Mouse (Mus musculus) MN1 (cell line): Measurements from ENCODE around the gene Hdac7.

Experiments
- DNase-seq: peaks from one replicate; pipeline ENCODE4 v3.0.0-alpha.2; 2016; ENCODE audit warnings: low spot score

Gene Hdac7

GRCm38 (mm10) chr15:97766594-97767279 lies 77.6 kb downstream of the Hdac7 start:
- no peak for DNase-seq

- peak; percentile 59 for DNase-seq
These were observed 78.1 kb downstream of the Hdac7 start for GRCm38 (mm10) chr15:97766194-97766593.

- DNase-seq = no peak
These were observed 79.1 kb downstream of the Hdac7 start for GRCm38 (mm10) chr15:97765090-97765794.

GRCm38 (mm10) chr15:97764532-97764931 lies 79.8 kb downstream of the Hdac7 start:
- no peak for DNase-seq

- DNase-seq = peak; percentile 29
These were observed 80.8 kb downstream of the Hdac7 start for GRCm38 (mm10) chr15:97763256-97764049.

- DNase-seq = no peak
These were observed 81.6 kb downstream of the Hdac7 start for GRCm38 (mm10) chr15:97762733-97763132.

GRCm38 (mm10) chr15:97761438-97761837 lies 82.9 kb downstream of the Hdac7 start:
- no peak for DNase-seq

- DNase-seq = no peak
These were observed 83.3 kb downstream of the Hdac7 start for GRCm38 (mm10) chr15:97760952-97761351.

- no peak for DNase-seq
These were observed 84.3 kb downstream of the Hdac7 start for GRCm38 (mm10) chr15:97760006-97760405.

GRCm38 (mm10) chr15:97755361-97755760 lies 88.9 kb downstream of the Hdac7 start:
- peak; percentile 36 for DNase-seq

GRCm38 (mm10) chr15:97754476-97754875 lies 89.8 kb downstream of the Hdac7 start:
- DNase-seq = no peak

GRCm38 (mm10) chr15:97752491-97752890 lies 91.8 kb downstream of the Hdac7 start:
- DNase-seq = no peak

GRCm38 (mm10) chr15:97751676-97752075 lies 92.6 kb downstream of the Hdac7 start:
- DNase-seq = no peak

- peak; percentile 95 for DNase-seq
These were observed 93.6 kb downstream of the Hdac7 start for GRCm38 (mm10) chr15:97750697-97751096.

GRCm38 (mm10) chr15:97749841-97750240 lies 94.5 kb downstream of the Hdac7 start:
- DNase-seq = no peak

- no peak for DNase-seq
These were observed 94.9 kb downstream of the Hdac7 start for GRCm38 (mm10) chr15:97749397-97749796.

- no peak for DNase-seq
These were observed 95.3 kb downstream of the Hdac7 start for GRCm38 (mm10) chr15:97748964-97749363.

GRCm38 (mm10) chr15:97748309-97748708 lies 96.0 kb downstream of the Hdac7 start:
- DNase-seq = no peak

- no peak for DNase-seq
These were observed 96.8 kb downstream of the Hdac7 start for GRCm38 (mm10) chr15:97747486-97747885.

GRCm38 (mm10) chr15:97746748-97747147 lies 97.6 kb downstream of the Hdac7 start:
- no peak for DNase-seq

GRCm38 (mm10) chr15:97746278-97746677 lies 98.0 kb downstream of the Hdac7 start:
- no peak for DNase-seq

GRCm38 (mm10) chr15:97745331-97745730 lies 99.0 kb downstream of the Hdac7 start:
- DNase-seq = peak; percentile 62

- DNase-seq = peak; percentile 82
These were observed 99.4 kb downstream of the Hdac7 start for GRCm38 (mm10) chr15:97744930-97745329.
